ENCODE assay signal across 8 mouse cellular contexts in the genomic region with DNA sequence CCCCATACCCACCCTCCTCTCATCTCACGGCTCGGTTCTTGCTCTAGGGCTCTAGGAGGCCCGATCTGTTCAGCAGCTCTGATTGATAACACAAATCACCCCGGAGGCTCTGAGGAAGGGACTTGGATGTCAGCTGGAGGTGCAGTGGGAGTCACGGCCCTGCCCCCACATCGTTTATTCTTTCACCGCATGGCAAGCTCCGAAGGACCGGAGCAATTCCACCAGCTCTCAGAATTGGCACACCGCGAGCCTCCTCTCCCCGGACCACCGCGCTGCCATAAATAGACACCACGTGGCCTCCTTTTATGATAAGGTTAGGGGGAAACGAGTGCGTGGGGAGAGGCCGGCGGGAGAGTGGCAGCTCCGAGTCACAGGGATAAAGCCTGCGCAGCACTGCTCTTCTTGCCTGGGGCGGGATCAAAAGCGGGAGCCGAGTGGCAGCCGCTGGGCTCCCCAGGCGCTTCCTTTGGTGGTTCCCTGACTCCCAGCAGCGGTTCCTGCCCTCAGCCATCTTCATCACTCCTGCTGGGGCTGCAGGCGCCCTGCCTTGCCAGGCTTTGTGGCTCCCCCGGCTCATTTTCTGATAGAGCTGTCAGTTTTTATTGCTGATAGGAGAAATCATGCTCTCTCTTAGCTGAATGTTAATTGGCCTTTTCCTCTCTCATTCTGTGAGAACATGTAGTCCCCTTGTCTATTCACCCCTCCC. TPM values are rescaled to one million over a fixed set of nuclear protein-coding genes. Genes with fewer than 3 reads are reported as not detected.
DNase-seq lines count a peak whose midpoint lies in the region; ATAC-seq and TF ChIP-seq lines count a peak whose summit lies in the region.

No protein-coding gene starts in this region.

- peak; percentile 84 for ATAC-seq in heart, embryonic 14.5 days (ENCODE audit: insufficient number of reproducible peaks, insufficient read depth, low FRiP score, low read depth)
- ATAC-seq in midbrain, embryonic 14.5 days (ENCODE audit: low FRiP score, low TSS enrichment), result peak; percentile 82

- H3K9ac ChIP-seq in heart, embryonic 14.5 days (ENCODE audit: low read length), result peak overlapping the region; percentile 62
- peak overlapping the region; percentile 49 for H3K9ac ChIP-seq in midbrain, embryonic 14.5 days (replicated peaks; ENCODE audit: low read length)

- WGBS in heart, embryonic 14.5 days, result under 1% methylated on average over 29 of the region's 29 CpGs
- under 1% methylated on average over 29 of the region's 29 CpGs for WGBS in midbrain, embryonic 14.5 days

- H3K27ac ChIP-seq in heart, embryonic 14.5 days (replicated peaks in 1 of 2; ENCODE audit: control insufficient read depth in 1 of 2, insufficient read depth in 1 of 2, low read depth in 2 of 2, low read length in 2 of 2), result peak overlapping the region; percentile 88 to 96
- H3K27ac ChIP-seq in midbrain, embryonic 14.5 days (replicated peaks; ENCODE audit: low read depth, low read length), result peak overlapping the region; percentile 93
- H3K27ac ChIP-seq in testis, adult 2 months (ENCODE audit: control insufficient read depth, insufficient read depth, low read depth, low read length), result no peak overlapping the region; the same call in 1 of the 2 replicates

- H3K4me1 ChIP-seq in heart, embryonic 14.5 days (ENCODE audit: control insufficient read depth in 2 of 2, insufficient read depth in 2 of 2, low read length in 2 of 2), result peaks cover 23 to 47% of the 10 kb centered on the region in 2 experiments
- H3K4me1 ChIP-seq in midbrain, embryonic 14.5 days (ENCODE audit: control insufficient read depth, insufficient read depth, low read length), result peaks cover 41% of the 10 kb centered on the region
- peaks cover 15% of the 10 kb centered on the region for H3K4me1 ChIP-seq in testis, adult 2 months (ENCODE audit: control insufficient read depth, insufficient read depth, low read length)

- peak; percentile 33 to 61 for DNase-seq in left cerebral cortex, adult 18-20 months (ENCODE audit: low spot score in 2 of 2)
- DNase-seq in left cerebral cortex, adult 11 months (ENCODE audit: low spot score), result no peak
- peak; percentile 70 for DNase-seq in embryo, embryonic 9.5 days (ENCODE audit: extremely low spot score)
- peak; percentile 66 to 71 for DNase-seq in layer of hippocampus, postnatal 36 days
- peak; percentile 88 for DNase-seq in midbrain, embryonic 14.5 days
- no peak for DNase-seq in gastrocnemius, adult 8-10 months (ENCODE audit: low spot score in 2 of 2)

- peak overlapping the region; percentile 37 to 43 for H3K4me3 ChIP-seq in heart, embryonic 14.5 days (ENCODE audit: control insufficient read depth in 1 of 2, insufficient read depth in 1 of 2, low read depth in 1 of 2, low read length in 2 of 2)
- H3K4me3 ChIP-seq in midbrain, embryonic 14.5 days (replicated peaks; ENCODE audit: low read depth, low read length), result peak overlapping the region; percentile 28
- peak overlapping the region; percentile 45 for H3K4me3 ChIP-seq in testis, adult 2 months (ENCODE audit: control insufficient read depth, low read depth, low read length)

- no peaks in the 10 kb centered on the region for H3K36me3 ChIP-seq in heart, embryonic 14.5 days (ENCODE audit: control insufficient read depth, insufficient read depth, low read length)
- H3K36me3 ChIP-seq in midbrain, embryonic 14.5 days (ENCODE audit: control insufficient read depth, insufficient read depth, low read length), result no peaks in the 10 kb centered on the region
- no peaks in the 10 kb centered on the region for H3K36me3 ChIP-seq in testis, adult 2 months (ENCODE audit: control insufficient read depth, insufficient read depth, low read length)

- no peak for TF ChIP-seq POLR2A in testis, adult 2 months (IDR thresholded peaks at IDR 0.05; ENCODE audit: control insufficient read depth, low read depth, low read length)

- H3K4me2 ChIP-seq in heart, embryonic 14.5 days (ENCODE audit: low read length), result peak overlapping the region; percentile 72
- H3K4me2 ChIP-seq in midbrain, embryonic 14.5 days (ENCODE audit: low read length), result peak overlapping the region; percentile 59

- H3K27me3 ChIP-seq in heart, embryonic 14.5 days (ENCODE audit: control insufficient read depth, insufficient read depth, low read length), result no peaks in the 10 kb centered on the region
- no peaks in the 10 kb centered on the region for H3K27me3 ChIP-seq in midbrain, embryonic 14.5 days (ENCODE audit: control insufficient read depth, insufficient read depth, low read length)
- H3K27me3 ChIP-seq in testis, adult 2 months (ENCODE audit: control insufficient read depth, insufficient read depth, low read length), result no peaks in the 10 kb centered on the region

- no peak for TF ChIP-seq CTCF in testis, adult 2 months (IDR thresholded peaks at IDR 0.05; ENCODE audit: control insufficient read depth, insufficient read depth, insufficient replicate concordance, low read depth, low read length)

- H3K9me3 ChIP-seq in heart, embryonic 14.5 days (ENCODE audit: control insufficient read depth, low read length), result no peaks in the 10 kb centered on the region
- H3K9me3 ChIP-seq in midbrain, embryonic 14.5 days (ENCODE audit: control insufficient read depth, low read length), result no peaks in the 10 kb centered on the region

RNA-seq across cellular contexts. Expression of a gene that starts 23.4 kb away (rescaled TPM):
- 1 to 10 TPM; 2.4 to 2.6 TPM for total RNA-seq in left cerebral cortex, adult 18-20 months (2021)
- 1.9 and 2.6 TPM in 2 replicates for polyA plus RNA-seq in heart, embryonic 14.5 days (2014; fragmentation: Nextera tagmentation; extraction: Ambion mirVana)
- 1 to 10 TPM; 1.8 to 2.1 TPM for total RNA-seq in layer of hippocampus, postnatal 36 days (2021)
- polyA plus RNA-seq in midbrain, embryonic 14.5 days (2014; fragmentation: Nextera tagmentation; extraction: Ambion mirVana), result 1.2 and 2.9 TPM in 2 replicates
- polyA plus RNA-seq in testis, adult 2 months (2012; rRNA removed), result 1.3 and 1.5 TPM in 2 replicates
- under 1 TPM; 0.12 to 0.43 (median 0.28) TPM for total RNA-seq in gastrocnemius, adult 8-10 months (2022)

RNA-seq across cellular contexts. Expression of a gene that starts 32.8 kb away (rescaled TPM):
- 1 to 10 TPM; 9.0 to 9.4 TPM for total RNA-seq in left cerebral cortex, adult 18-20 months (2021)
- 63.9 and 80.1 TPM in 2 replicates for polyA plus RNA-seq in heart, embryonic 14.5 days (2014; fragmentation: Nextera tagmentation; extraction: Ambion mirVana)
- total RNA-seq in layer of hippocampus, postnatal 36 days (2021), result 10 to 100 TPM in 1 of 2 experiments, 1 to 10 TPM in 1; 9.3 to 10.1 TPM
- polyA plus RNA-seq in midbrain, embryonic 14.5 days (2014; fragmentation: Nextera tagmentation; extraction: Ambion mirVana), result 23.1 and 24.7 TPM in 2 replicates
- polyA plus RNA-seq in testis, adult 2 months (2012; rRNA removed), result 34.3 and 37.5 TPM in 2 replicates
- total RNA-seq in gastrocnemius, adult 8-10 months (2022), result 10 to 100 TPM; 19.2 to 30.2 (median 25.4) TPM

Comparison
In these comparisons a context has a peak if more than half of its experiments do, and no peak if none do; other contexts are left out.
1. DNase-seq: peak in left cerebral cortex, adult 18-20 months (2 of 2), embryo, embryonic 9.5 days (single experiment), layer of hippocampus, postnatal 36 days (2 of 2) and midbrain, embryonic 14.5 days (single experiment); none in left cerebral cortex, adult 11 months (single experiment) and gastrocnemius, adult 8-10 months (0 of 2).
2. Peak in every context shown above with its lines, with median percentiles within 50 percentile points of each other: H3K4me3 ChIP-seq.